Mouse (Mus musculus) hindbrain, embryonic 15.5 days (tissue): ENCODE data around the gene Klc3. TPM values are rescaled to one million over a fixed set of nuclear protein-coding genes. Genes with fewer than 3 reads are reported as not detected.

Experiments
- ATAC-seq: fragments of 200-750 bp; cut with Nextera tagmentation; 2 replicates; pipeline ENCODE4 v1.8.0; 2017; ENCODE audit warnings: low read depth, moderate number of reproducible peaks, moderate TSS enrichment; ENCODE audit not compliant: low FRiP score
- H3K27ac ChIP-seq: fragments of 300-500 bp; sonication (generic); replicated peaks from 2 replicates; pipeline ENCODE4 v1.5.1; 2015; ENCODE audit warnings: mild to moderate bottlenecking, inconsistent platforms
- H3K27me3 ChIP-seq: fragments of 300-500 bp; sonication (generic); 2 replicates; pipeline ENCODE4 v1.6.1; 2015; ENCODE audit warnings: control low read depth, inconsistent platforms
- H3K36me3 ChIP-seq: fragments of 300-500 bp; sonication (generic); 2 replicates; pipeline ENCODE4 v1.6.1; 2015; ENCODE audit warnings: control low read depth, inconsistent platforms
- H3K4me1 ChIP-seq: fragments of 300-500 bp; sonication (generic); replicated peaks from 2 replicates; pipeline ENCODE4 v1.6.1; 2015; ENCODE audit warnings: control low read depth, inconsistent platforms
- H3K4me2 ChIP-seq: fragments of 300-500 bp; sonication (generic); 2 replicates; pipeline ENCODE4 v1.6.1; 2015; ENCODE audit warnings: moderate library complexity, mild to moderate bottlenecking, inconsistent platforms
- H3K4me3 ChIP-seq: fragments of 300-500 bp; sonication (generic); 2 replicates; pipeline ENCODE4 v1.5.1; 2015; ENCODE audit warnings: mild to moderate bottlenecking, inconsistent platforms
- H3K9ac ChIP-seq: fragments of 300-500 bp; sonication (generic); 2 replicates; pipeline ENCODE4 v1.6.1; 2015; ENCODE audit warnings: inconsistent platforms
- H3K9me3 ChIP-seq: fragments of 300-500 bp; sonication (generic); 2 replicates; pipeline ENCODE4 v1.6.1; 2016; ENCODE audit warnings: control low read depth, inconsistent platforms
- WGBS: fragments of 180-500 bp; shearing (Covaris S2); methylation state at CpG from one replicate; pipeline ENCODE4 v1.1.7; 2015; 5-methylcytosine and 5-hydroxymethylcytosine counted together
- polyA plus RNA-seq: library from polyadenylated mRNA; unstranded; fragments of >200 nt; fragmentation: Nextera tagmentation; extraction: Ambion mirVana; gene quantifications from 2 replicates; pipeline ENCODE4 v1.2.1, GENCODE M21; 2015

The Klc3 gene
- polyA plus RNA-seq, 1 experiment from 2014 or later = 2.1 TPM

GRCm38 (mm10) chr7:19426888-19427287 lies 23.0 kb upstream of the Klc3 start:
- WGBS = 85% methylated on average over 6 of the region's 6 CpGs
- H3K4me1 ChIP-seq = no peaks in the 10 kb centered on the region
- H3K9me3 ChIP-seq = no peaks in the 10 kb centered on the region
- H3K27me3 ChIP-seq = no peaks in the 10 kb centered on the region
- no peak overlapping the region for H3K27ac ChIP-seq
- peaks cover 53% of the 10 kb centered on the region for H3K36me3 ChIP-seq
- no peak overlapping the region for H3K4me2 ChIP-seq
- no peak overlapping the region for H3K4me3 ChIP-seq
- H3K9ac ChIP-seq = no peak overlapping the region
- ATAC-seq = no peak

GRCm38 (mm10) chr7:19426349-19426748 lies 22.4 kb upstream of the Klc3 start:
- Histone ChIP-seq H3K36me3 (peaks cover 47% of the 10 kb centered on the region), H3K9ac (no peak overlapping the region), H3K4me3 (no peak overlapping the region), H3K9me3 (no peaks in the 10 kb centered on the region), H3K4me2 (no peak overlapping the region), H3K27ac (no peak overlapping the region), H3K27me3 (no peaks in the 10 kb centered on the region), H3K4me1 (0 out of 2 replicates have a peak, but pooled peaks cover 3% of the 10 kb centered on the region)
- no peak for ATAC-seq
- 69% methylated on average over 6 of the region's 6 CpGs for WGBS

- 73% methylated on average over 4 of the region's 4 CpGs for WGBS
- Histone ChIP-seq H3K27ac (no peak overlapping the region), H3K9ac (no peak overlapping the region), H3K4me1 (peaks cover 11% of the 10 kb centered on the region; the same call in 1 of the 2 replicates), H3K27me3 (peaks cover 20% of the 10 kb centered on the region), H3K9me3 (no peaks in the 10 kb centered on the region), H3K36me3 (peaks cover 33% of the 10 kb centered on the region), H3K4me2 (no peak overlapping the region), H3K4me3 (no peak overlapping the region)
- no peak for ATAC-seq
These were observed 20.1 kb upstream of the Klc3 start for GRCm38 (mm10) chr7:19424051-19424450.

GRCm38 (mm10) chr7:19423083-19423482 lies 19.2 kb upstream of the Klc3 start:
- Histone ChIP-seq H3K4me1 (peaks cover 11% of the 10 kb centered on the region; the same call in 1 of the 2 replicates), H3K9me3 (no peaks in the 10 kb centered on the region), H3K9ac (no peak overlapping the region), H3K27me3 (peaks cover 30% of the 10 kb centered on the region), H3K36me3 (peaks cover 23% of the 10 kb centered on the region), H3K4me2 (no peak overlapping the region), H3K4me3 (no peak overlapping the region), H3K27ac (no peak overlapping the region)
- 91% methylated on average over 3 of the region's 3 CpGs for WGBS
- no peak for ATAC-seq

GRCm38 (mm10) chr7:19420821-19421636 lies 17.1 kb upstream of the Klc3 start:
- Histone ChIP-seq H3K4me2 (peak overlapping the region; percentile 78), H3K9me3 (no peaks in the 10 kb centered on the region), H3K27ac (no peak overlapping the region), H3K27me3 (peaks cover 48% of the 10 kb centered on the region), H3K4me1 (peaks cover 11% of the 10 kb centered on the region; the same call in 1 of the 2 replicates), H3K9ac (peak overlapping the region; percentile 31), H3K4me3 (peak overlapping the region; percentile 46), H3K36me3 (peaks cover 6% of the 10 kb centered on the region)
- ATAC-seq = peak; percentile 97
- WGBS = 13% methylated on average over 43 of the region's 43 CpGs

- Histone ChIP-seq H3K4me1 (peaks cover 11% of the 10 kb centered on the region; the same call in 1 of the 2 replicates), H3K27ac (no peak overlapping the region), H3K4me2 (peak overlapping the region; percentile 18), H3K9ac (no peak overlapping the region), H3K9me3 (no peaks in the 10 kb centered on the region), H3K4me3 (no peak overlapping the region), H3K36me3 (no peaks in the 10 kb centered on the region), H3K27me3 (peaks cover 48% of the 10 kb centered on the region)
- 9% methylated on average over 28 of the region's 28 CpGs for WGBS
- ATAC-seq = no peak
These were observed 16.2 kb upstream of the Klc3 start for GRCm38 (mm10) chr7:19420121-19420520.

GRCm38 (mm10) chr7:19416590-19416989 lies 12.7 kb upstream of the Klc3 start:
- H3K27me3 ChIP-seq = peaks cover 53% of the 10 kb centered on the region
- H3K27ac ChIP-seq = no peak overlapping the region
- WGBS = 85% methylated on average over 15 of the region's 15 CpGs

GRCm38 (mm10) chr7:19413525-19413924 lies 9.6 kb upstream of the Klc3 start:
- H3K4me1 ChIP-seq = no peaks in the 10 kb centered on the region
- no peak for ATAC-seq
- H3K27ac ChIP-seq = no peak overlapping the region
- 88% methylated on average over 3 of the region's 3 CpGs for WGBS
- H3K36me3 ChIP-seq = no peaks in the 10 kb centered on the region
- no peaks in the 10 kb centered on the region; the same call in 1 of the 2 replicates for H3K9me3 ChIP-seq
- no peak overlapping the region for H3K9ac ChIP-seq
- no peak overlapping the region for H3K4me2 ChIP-seq
- H3K27me3 ChIP-seq = peaks cover 27% of the 10 kb centered on the region
- no peak overlapping the region for H3K4me3 ChIP-seq

More at GRCm38 (mm10) chr7:19416590-19416989, 12.7 kb upstream of the Klc3 start:
- no peaks in the 10 kb centered on the region; the same call in 1 of the 2 replicates for H3K9me3 ChIP-seq
- H3K4me2 ChIP-seq = no peak overlapping the region
- peaks cover 11% of the 10 kb centered on the region; the same call in 1 of the 2 replicates for H3K4me1 ChIP-seq
- no peaks in the 10 kb centered on the region for H3K36me3 ChIP-seq
- no peak for ATAC-seq
- no peak overlapping the region for H3K4me3 ChIP-seq
- H3K9ac ChIP-seq = no peak overlapping the region

- no peak overlapping the region for H3K4me2 ChIP-seq
- H3K36me3 ChIP-seq = no peaks in the 10 kb centered on the region
- ATAC-seq = no peak
- WGBS = 90% methylated on average over 5 of the region's 5 CpGs
- peaks cover 10% of the 10 kb centered on the region; the same call in 1 of the 2 replicates for H3K27me3 ChIP-seq
- no peak overlapping the region for H3K27ac ChIP-seq
- H3K9ac ChIP-seq = no peak overlapping the region
- H3K4me3 ChIP-seq = no peak overlapping the region
- H3K9me3 ChIP-seq = no peaks in the 10 kb centered on the region; the same call in 1 of the 2 replicates
- no peaks in the 10 kb centered on the region for H3K4me1 ChIP-seq
These were observed 7.9 kb upstream of the Klc3 start for GRCm38 (mm10) chr7:19411783-19412182.

- no peaks in the 10 kb centered on the region for H3K36me3 ChIP-seq
- H3K4me3 ChIP-seq = no peak overlapping the region
- no peak overlapping the region for H3K27ac ChIP-seq
- 83% methylated on average over 11 of the region's 11 CpGs for WGBS
- no peak overlapping the region for H3K4me2 ChIP-seq
- H3K27me3 ChIP-seq = peaks cover 7% of the 10 kb centered on the region; the same call in 1 of the 2 replicates
- no peaks in the 10 kb centered on the region; the same call in 1 of the 2 replicates for H3K9me3 ChIP-seq
- no peak for ATAC-seq
- H3K4me1 ChIP-seq = no peaks in the 10 kb centered on the region
- no peak overlapping the region for H3K9ac ChIP-seq
These were observed 7.0 kb upstream of the Klc3 start for GRCm38 (mm10) chr7:19410766-19411344.

- peaks cover 8% of the 10 kb centered on the region for H3K27me3 ChIP-seq
- no peak overlapping the region for H3K27ac ChIP-seq
- H3K36me3 ChIP-seq = no peaks in the 10 kb centered on the region
- no peak overlapping the region for H3K9ac ChIP-seq
- no peak overlapping the region for H3K4me2 ChIP-seq
- no peak for ATAC-seq
- H3K4me1 ChIP-seq = peaks cover 3% of the 10 kb centered on the region
- 65% methylated on average over 6 of the region's 6 CpGs for WGBS
- no peak overlapping the region for H3K4me3 ChIP-seq
- no peaks in the 10 kb centered on the region; the same call in 1 of the 2 replicates for H3K9me3 ChIP-seq
These were observed 5.8 kb upstream of the Klc3 start for GRCm38 (mm10) chr7:19409753-19410152.

GRCm38 (mm10) chr7:19405417-19405816 lies 1.5 kb upstream of the Klc3 start:
- Histone ChIP-seq H3K36me3 (no peaks in the 10 kb centered on the region), H3K9me3 (no peaks in the 10 kb centered on the region), H3K27me3 (peaks cover 44% of the 10 kb centered on the region), H3K4me1 (peaks cover 12% of the 10 kb centered on the region), H3K4me2 (peak overlapping the region; percentile 46), H3K4me3 (0 out of 2 replicates have a peak overlapping the region, but pooled peaks have one; percentile 11), H3K9ac (no peak overlapping the region), H3K27ac (no peak overlapping the region)
- peak; percentile 57 for ATAC-seq
- 4% methylated on average over 19 of the region's 19 CpGs for WGBS
